Mouse (Mus musculus) gastrocnemius, postnatal 36 days (tissue): ENCODE results near the gene Ssr4. TPM values are rescaled to one million over a fixed set of nuclear protein-coding genes. Genes with fewer than 3 reads are reported as not detected.
"Not testable (repeated sequence)": the region's sequence is repeated elsewhere in the genome, so short reads cannot be mapped to it uniquely, and the experiment has no call there.

Experiments
- DNase-seq, 2 experiments: peaks; one replicate each; pipeline ENCODE4 v3.0.0; 2022
- intact Hi-C: fragments of 180-260 bp; cut with DNase I; formaldehyde crosslinking; loops from one replicate; pipeline ENCODE4 v1.15.1; 2025
- long read RNA-seq, 2 experiments: library from polyadenylated mRNA; stranded (forward); transcript quantifications; one replicate each; pipeline ENCODE4 v2.0.0; 2021
- total RNA-seq, 2 experiments: library from RNA; stranded (reverse); gene quantifications; 2 replicates each; pipeline ENCODE4 v1.2.3; 2021

Ssr4 gene
- total RNA-seq, result 10 to 100 TPM; 69.3 to 83.2 TPM
- long read RNA-seq, experiment 1, transcript Ssr4-201 (6 exons, 765 nt), result minor isoform, 24 of 90 reads
- long read RNA-seq, experiment 1, transcript Ssr4-208 (6 exons, 800 nt), result major isoform, 59 of 90 reads
- long read RNA-seq, experiment 1, partial matches to known transcripts, result 3 of 90 reads
- long read RNA-seq, experiment 1, other reads (novel, unspliced or antisense), result 4 of 90 reads
- long read RNA-seq, experiment 2, transcript Ssr4-201 (6 exons, 765 nt), result minor isoform, 22 of 123 reads
- long read RNA-seq, experiment 2, transcript Ssr4-208 (6 exons, 800 nt), result major isoform, 89 of 123 reads
- long read RNA-seq, experiment 2, partial matches to known transcripts, result 5 of 123 reads
- long read RNA-seq, experiment 2, other reads (novel, unspliced or antisense), result 7 of 123 reads

DNA sequence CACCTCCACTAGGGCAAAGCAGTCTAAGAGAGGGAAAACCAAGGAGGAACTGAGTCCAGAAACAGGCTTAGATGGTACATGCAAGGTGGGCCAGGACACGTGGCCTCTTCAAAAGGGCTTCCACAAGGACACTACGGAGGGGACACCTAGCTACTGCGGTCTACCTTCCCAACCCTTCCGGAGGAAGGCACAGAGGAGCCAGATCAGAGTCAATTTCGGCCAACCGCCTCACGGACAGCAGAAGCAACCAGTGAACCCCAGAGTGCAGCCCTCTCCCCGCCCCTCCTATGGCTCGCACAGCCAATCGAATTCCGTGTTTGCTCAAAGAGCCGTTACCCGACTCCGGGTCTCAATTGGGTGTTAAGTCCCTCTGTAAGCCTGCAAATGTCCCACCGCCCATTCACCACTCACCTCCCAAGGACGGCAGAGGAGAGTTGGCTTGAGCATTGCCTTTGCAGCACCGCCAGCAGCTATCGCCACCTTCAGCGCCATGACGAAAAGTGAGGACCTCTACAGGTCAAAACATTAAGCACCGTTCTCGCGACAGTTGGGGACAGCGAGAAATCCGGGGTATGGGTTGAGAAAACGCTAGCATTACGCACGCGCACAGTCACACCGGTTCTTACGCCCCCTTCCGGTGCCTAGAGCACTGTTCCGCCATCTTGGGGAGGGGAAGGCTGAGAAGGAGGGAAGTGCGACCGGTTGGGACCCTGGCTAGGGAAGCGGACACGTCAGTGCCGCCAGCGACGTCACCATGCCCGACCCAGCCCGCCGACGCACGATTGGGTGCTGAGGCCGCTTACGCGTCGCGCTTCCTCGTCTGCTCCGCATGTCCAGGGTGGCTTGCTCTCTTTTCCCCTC, at the start of gene Ssr4, which contains the start of gene Idh3g:
TSS of gene Ssr4 (plus strand) at position 665 of the 861 bp plus-strand sequence.
TSS of gene Idh3g (minus strand) at position 534 of the 861 bp plus-strand sequence.
- peak; percentile 89 for DNase-seq
- intact Hi-C loops, result no loop called here

GRCm38 (mm10) chrX:73738155-73738554, 48.7 kb upstream of the Ssr4 start:
- no peak for DNase-seq
- intact Hi-C loops, result no loop called here

GRCm38 (mm10) chrX:73739151-73739550, 47.7 kb upstream of the Ssr4 start:
- intact Hi-C loops, result no loop called here
- DNase-seq, result no peak

- intact Hi-C loops, DNase-seq: not testable (repeated sequence)
These were observed 47.0 kb upstream of the Ssr4 start for GRCm38 (mm10) chrX:73739841-73740240.

- DNase-seq, result no peak
- intact Hi-C loops, result no loop called here
These were observed 41.9 kb upstream of the Ssr4 start for GRCm38 (mm10) chrX:73744774-73745481.

DNA sequence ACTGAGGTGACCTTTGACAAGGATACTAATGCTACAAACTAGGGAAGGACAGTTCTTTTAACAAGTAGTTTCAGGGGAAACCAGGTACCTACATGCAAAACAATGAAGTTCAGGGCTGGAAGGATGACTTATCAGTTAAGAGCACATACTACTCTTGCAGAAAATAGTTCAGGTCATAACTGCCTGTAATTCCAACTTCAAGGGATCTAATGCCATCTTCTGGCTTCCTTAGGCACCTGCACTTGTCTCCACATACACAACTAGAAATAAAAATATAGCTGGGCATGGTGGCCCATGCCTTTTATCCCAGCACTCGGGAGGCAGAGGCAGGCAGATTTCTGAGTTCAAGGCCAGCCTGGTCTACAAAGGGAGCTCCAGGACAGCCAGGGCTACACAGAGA, 37.9 kb upstream of the Ssr4 start:
- no peak for DNase-seq
- intact Hi-C loops, result no loop called here

GRCm38 (mm10) chrX:73756334-73757140, 30.3 kb upstream of the Ssr4 start, which contains the start of gene Plxnb3:
Plxnb3 (plus strand) TSS chrX:73757090.
- intact Hi-C loops, result no loop called here
- DNase-seq, result no peak

GRCm38 (mm10) chrX:73758611-73759290, 28.1 kb upstream of the Ssr4 start:
- no peak for DNase-seq
- intact Hi-C loops, result no loop called here

DNA sequence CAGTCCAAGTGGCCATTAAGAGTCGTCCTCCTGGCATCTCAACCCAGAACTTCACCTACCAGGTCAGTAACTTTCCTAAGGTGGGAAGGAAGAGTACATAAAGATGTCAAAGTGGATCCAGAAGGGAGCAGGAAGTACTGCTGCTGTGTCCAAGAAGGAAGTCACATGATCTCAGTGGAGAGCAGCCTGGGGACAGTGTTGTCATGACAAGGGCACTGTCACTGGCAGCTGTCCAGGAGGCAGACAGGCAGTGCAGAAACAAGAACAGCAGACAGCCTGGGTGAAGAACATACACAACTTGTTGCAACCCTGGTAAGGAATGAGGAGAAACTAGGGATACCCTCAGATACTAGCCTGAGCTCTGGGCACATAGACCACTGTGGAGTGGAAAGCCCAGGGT, 21.5 kb upstream of the Ssr4 start:
- intact Hi-C loops, result no loop called here

DNA sequence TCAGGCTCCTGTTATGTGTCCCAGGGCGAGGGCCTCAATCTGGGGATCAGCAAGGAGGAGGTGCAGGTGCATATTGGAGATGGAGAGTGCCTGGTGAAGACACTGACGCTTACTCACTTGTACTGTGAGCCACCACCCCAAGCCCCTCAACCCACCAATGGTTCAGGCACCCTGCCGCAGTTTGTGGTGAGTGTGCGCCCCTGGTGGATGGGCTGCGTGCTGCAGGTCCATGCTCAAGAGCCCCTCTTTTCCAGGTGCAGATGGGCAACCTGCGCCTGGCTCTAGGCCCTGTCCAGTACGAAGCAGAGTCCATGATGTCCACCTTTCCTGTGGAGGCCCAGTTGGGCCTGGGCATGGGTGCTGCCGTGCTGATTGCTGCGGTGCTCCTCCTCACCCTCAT, 19.6 kb upstream of the Ssr4 start:
- intact Hi-C loops, result no loop called here

More for the DNA sequence above, 21.5 kb upstream of the Ssr4 start:
- DNase-seq, result no peak

DNA sequence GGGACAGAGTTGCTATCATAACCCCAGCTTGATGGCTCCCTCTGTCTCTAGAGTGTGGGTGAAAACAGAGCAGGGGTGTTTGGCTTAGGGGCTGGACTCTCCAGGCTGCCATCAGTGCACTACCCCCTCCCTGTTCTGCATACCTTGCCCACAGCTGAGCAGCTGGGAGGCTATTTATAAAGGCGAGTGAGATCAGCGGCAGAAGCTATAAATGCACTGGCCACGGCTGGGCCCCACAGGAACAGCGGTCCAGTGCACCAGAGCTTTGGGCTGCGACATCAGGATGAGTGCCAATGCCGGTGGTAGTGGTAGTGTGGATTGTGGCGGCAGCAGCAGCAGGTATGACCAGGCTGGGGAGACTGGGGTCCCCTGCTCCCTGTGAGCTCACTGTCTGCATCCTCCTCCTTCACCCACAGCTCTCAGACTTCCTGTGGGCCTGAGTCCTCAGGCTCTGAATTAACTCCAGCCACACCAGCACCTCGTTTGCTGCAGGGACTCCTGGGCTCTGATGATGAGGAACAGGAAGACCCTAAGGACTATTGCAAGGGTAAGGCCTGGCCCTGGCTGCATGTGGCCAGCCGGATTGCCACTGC, 12.6 kb upstream of the Ssr4 start, which contains the start of gene Srpk3:
TSS of gene Srpk3 (plus strand) at position 238 of the 593 bp plus-strand sequence.
- peak; percentile 23 to 28 for DNase-seq
- intact Hi-C loops, result no loop called here

More for the DNA sequence above, 19.6 kb upstream of the Ssr4 start:
- no peak for DNase-seq

DNA sequence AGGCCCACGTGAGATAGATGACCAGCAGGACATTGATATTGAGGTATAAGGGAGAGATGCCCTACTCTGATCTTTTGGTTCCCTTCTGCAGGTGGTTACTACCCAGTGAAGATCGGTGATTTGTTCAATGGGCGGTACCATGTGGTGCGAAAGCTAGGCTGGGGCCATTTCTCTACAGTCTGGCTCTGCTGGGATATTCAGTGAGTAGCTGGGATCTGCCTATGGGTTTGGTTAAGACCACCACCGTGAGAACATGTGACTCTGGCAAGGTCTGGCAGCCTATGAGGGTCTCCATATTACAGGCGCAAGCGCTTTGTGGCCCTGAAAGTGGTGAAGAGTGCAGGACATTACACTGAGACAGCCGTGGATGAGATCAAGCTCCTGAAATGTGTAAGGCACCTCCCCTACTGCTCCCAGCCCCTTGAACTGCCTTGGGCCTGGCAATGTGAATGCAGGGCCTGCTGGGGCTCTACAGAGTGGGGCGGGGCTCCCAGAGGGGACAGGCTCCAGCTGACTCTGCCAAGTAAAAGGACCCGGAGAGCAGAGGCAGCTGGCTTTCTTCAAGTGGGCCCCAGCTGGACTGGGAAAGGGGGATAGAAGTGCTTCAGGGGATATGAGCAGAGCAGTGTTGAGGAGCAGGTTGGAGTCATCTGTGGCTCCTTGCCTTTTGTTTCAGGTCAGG, 11.9 kb upstream of the Ssr4 start:
- intact Hi-C loops, result no loop called here
- DNase-seq, result no peak

DNA sequence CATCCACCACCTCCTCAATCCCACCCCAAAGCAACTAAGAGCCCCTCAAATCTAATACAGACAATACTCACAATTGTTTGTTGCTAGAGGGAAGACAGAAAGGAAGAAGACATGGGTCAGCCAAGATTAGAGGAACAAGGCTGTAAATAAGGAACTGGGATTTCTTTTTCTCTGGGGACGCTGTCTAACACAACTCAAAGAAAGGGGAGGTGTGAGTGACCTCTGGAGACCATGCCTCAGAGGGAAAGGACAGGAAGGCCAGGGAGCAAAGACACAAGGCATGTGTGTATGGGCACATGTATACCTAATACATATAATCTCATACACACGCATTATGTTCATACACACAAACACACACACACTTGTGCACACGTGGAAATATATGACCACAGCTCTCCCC, 4.6 kb upstream of the Ssr4 start:
- no peak for DNase-seq
- intact Hi-C loops, result no loop called here

- intact Hi-C loops, result no loop called here
- no peak for DNase-seq
These were observed 1.2 kb upstream of the Ssr4 start for GRCm38 (mm10) chrX:73785666-73786065.

GRCm38 (mm10) chrX:73787225-73787558, 364 bp downstream of the Ssr4 start:
- intact Hi-C loops, result no loop called here
- no peak for DNase-seq

- intact Hi-C loops, result no loop called here
- no peak for DNase-seq
These were observed 1.7 kb downstream of the Ssr4 start for GRCm38 (mm10) chrX:73788501-73788900.

- no peak for DNase-seq
- intact Hi-C loops, result no loop called here
These were observed 6.2 kb downstream of the Ssr4 start for GRCm38 (mm10) chrX:73793039-73793438.

DNA sequence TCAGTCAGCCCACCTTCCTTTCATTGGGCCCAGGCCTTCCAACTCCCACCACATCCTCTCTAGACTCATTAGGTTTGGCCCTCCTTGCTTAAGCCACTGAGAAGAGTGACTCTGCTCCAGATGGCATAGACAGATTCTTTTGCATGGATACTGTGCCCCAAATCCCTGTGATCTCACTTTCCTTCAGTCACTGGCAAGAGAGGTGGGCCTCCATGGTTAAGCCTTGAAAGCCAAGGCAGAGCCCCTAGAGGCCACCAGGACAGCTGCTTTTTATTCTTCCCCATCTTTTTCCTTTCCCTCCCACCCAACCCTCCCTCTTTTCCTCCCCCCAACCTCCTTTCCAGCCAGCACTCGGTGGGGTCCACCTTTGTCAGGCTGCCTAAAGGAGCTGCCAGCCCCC, 6.7 kb downstream of the Ssr4 start:
- no peak for DNase-seq
- intact Hi-C loops, result no loop called here
